8 mouse cellular contexts compared by ENCODE assay signal in genomic region chr4:32863447-32864130, GRCm38 (mm10).
DNase-seq lines count a peak whose midpoint lies in the region; ATAC-seq and TF ChIP-seq lines count a peak whose summit lies in the region.

No protein-coding gene starts in this region.

- no peak for ATAC-seq in CD4-positive, CD25-positive, alpha-beta regulatory T cell, adult 4 months
- ATAC-seq in limb, embryonic 15.5 days (ENCODE audit: insufficient number of reproducible peaks, low FRiP score, low TSS enrichment, low read depth) = no peak

- H3K9me3 ChIP-seq in limb, embryonic 15.5 days = no peaks in the 10 kb centered on the region

- no peaks in the 10 kb centered on the region for H3K27me3 ChIP-seq in thymus, adult 2 months (ENCODE audit: control insufficient read depth, insufficient read depth, low read length)
- no peaks in the 10 kb centered on the region for H3K27me3 ChIP-seq in limb, embryonic 15.5 days

- TF ChIP-seq CTCF in thymus, adult 2 months (IDR thresholded peaks at IDR 0.05; ENCODE audit: borderline replicate concordance, control insufficient read depth, extremely low read depth, insufficient read depth, low read length, poor library complexity) = no peak

- no peak for TF ChIP-seq POLR2A in thymus, adult 2 months (IDR thresholded peaks at IDR 0.05; ENCODE audit: control insufficient read depth, extremely low read depth, insufficient read depth, low read length, poor library complexity)

- H3K9ac ChIP-seq in limb, embryonic 15.5 days = no peak overlapping the region

- H3K27ac ChIP-seq in thymus, adult 2 months (ENCODE audit: control insufficient read depth, insufficient read depth, low read length) = peak overlapping the region; percentile 20; the same call in 1 of the 2 replicates
- H3K27ac ChIP-seq in limb, embryonic 15.5 days = no peak overlapping the region

- peaks cover 57% of the 10 kb centered on the region for H3K4me1 ChIP-seq in thymus, adult 2 months (replicated peaks; ENCODE audit: control insufficient read depth, insufficient read depth, low read length)
- peaks cover 17% of the 10 kb centered on the region; the same call in 1 of the 2 replicates for H3K4me1 ChIP-seq in limb, embryonic 15.5 days

- peak; percentile 10 for DNase-seq in CD4-positive, CD25-positive, alpha-beta regulatory T cell, adult 2 months (ENCODE audit: low read depth, low spot score)
- no peak for DNase-seq in thymus, adult 2 months
- DNase-seq in thymus, postnatal 0 days (ENCODE audit: low spot score) = no peak
- peak; percentile 51 for DNase-seq in retina, postnatal 1 day
- no peak for DNase-seq in cerebellum, postnatal 14 days
- no peak for DNase-seq in frontal cortex, adult 2 months (ENCODE audit: extremely low spot score in 1 of 2, low spot score in 1 of 2)

- H3K36me3 ChIP-seq in thymus, adult 2 months (ENCODE audit: control insufficient read depth, insufficient read depth, low read length) = no peaks in the 10 kb centered on the region
- no peaks in the 10 kb centered on the region for H3K36me3 ChIP-seq in limb, embryonic 15.5 days

- H3K4me2 ChIP-seq in limb, embryonic 15.5 days = peak overlapping the region; percentile 33

- WGBS in thymus, adult 2 months = 53% methylated on average over 12 of the region's 12 CpGs
- 26% methylated on average over 12 of the region's 12 CpGs for WGBS in limb, embryonic 15.5 days

- H3K4me3 ChIP-seq in thymus, adult 2 months (ENCODE audit: control insufficient read depth, insufficient read depth, low read length) = peak overlapping the region; percentile 25
- H3K4me3 ChIP-seq in limb, embryonic 15.5 days = peak overlapping the region; percentile 14

Comparison
In these comparisons a context has a peak if more than half of its experiments do, and no peak if none do; other contexts are left out.
1. DNase-seq: peak in CD4-positive, CD25-positive, alpha-beta regulatory T cell, adult 2 months (single experiment) and retina, postnatal 1 day (single experiment); none in thymus, adult 2 months (single experiment), thymus, postnatal 0 days (single experiment), cerebellum, postnatal 14 days (0 of 2) and frontal cortex, adult 2 months (0 of 2).